Mouse (Mus musculus) MN1 (cell line): ENCODE results near the gene Uqcc1.

Source experiments
- DNase-seq: peaks from one replicate; pipeline ENCODE4 v3.0.0-alpha.2; 2016; ENCODE audit warnings: low spot score

The Uqcc1 gene

GRCm38 (mm10) chr2:155817301-155818245 lies 112.5 kb downstream of the Uqcc1 start:
- peak; percentile 28 for DNase-seq

GRCm38 (mm10) chr2:155816179-155816578 lies 113.9 kb downstream of the Uqcc1 start:
- DNase-seq, result peak; percentile 44

GRCm38 (mm10) chr2:155814829-155815228 lies 115.3 kb downstream of the Uqcc1 start:
- no peak for DNase-seq

GRCm38 (mm10) chr2:155812637-155813036 lies 117.5 kb downstream of the Uqcc1 start:
- no peak for DNase-seq

- peak; percentile 78 for DNase-seq
These were observed 118.2 kb downstream of the Uqcc1 start for GRCm38 (mm10) chr2:155811821-155812396.

- no peak for DNase-seq
These were observed 120.5 kb downstream of the Uqcc1 start for GRCm38 (mm10) chr2:155809620-155810019.

GRCm38 (mm10) chr2:155807408-155807807 lies 122.7 kb downstream of the Uqcc1 start:
- DNase-seq, result no peak

GRCm38 (mm10) chr2:155806548-155806947 lies 123.6 kb downstream of the Uqcc1 start:
- peak; percentile 59 for DNase-seq

GRCm38 (mm10) chr2:155805925-155806255 lies 124.2 kb downstream of the Uqcc1 start:
- DNase-seq, result no peak

GRCm38 (mm10) chr2:155805231-155805924 lies 124.7 kb downstream of the Uqcc1 start:
- peak; percentile 93 for DNase-seq

GRCm38 (mm10) chr2:155804053-155804452 lies 126.1 kb downstream of the Uqcc1 start:
- DNase-seq, result no peak

- DNase-seq, result no peak
These were observed 127.3 kb downstream of the Uqcc1 start for GRCm38 (mm10) chr2:155802761-155803160.

GRCm38 (mm10) chr2:155798613-155799012 lies 131.5 kb downstream of the Uqcc1 start:
- no peak for DNase-seq
